Mouse (Mus musculus) bone marrow macrophage, adult 2 months (primary cell): Measurements from ENCODE around the gene Rbm48. TPM values are rescaled to one million over a fixed set of nuclear protein-coding genes. Genes with fewer than 3 reads are reported as not detected.
A peak's percentile ranks its signal among the peaks of the same experiment; 100 is the strongest.

ENCODE experiments used
- H3K27ac ChIP-seq: 2 replicates; pipeline ENCODE4 v1.5.1; 2012; ENCODE audit warnings: low read depth, low read length; ENCODE audit not compliant: insufficient read depth
- H3K4me1 ChIP-seq: 2 replicates; pipeline ENCODE4 v1.6.1; 2012; ENCODE audit warnings: low read length; ENCODE audit not compliant: control insufficient read depth, insufficient read depth
- H3K4me3 ChIP-seq: 2 replicates; pipeline ENCODE4 v1.5.1; 2012; ENCODE audit warnings: mild to moderate bottlenecking, low read length, moderate library complexity; ENCODE audit not compliant: insufficient read depth
- CTCF ChIP-seq: IDR thresholded peaks from 2 replicates; pipeline ENCODE4 v1.5.1; 2012; ENCODE audit warnings: low read depth, mild to moderate bottlenecking, low read length, moderate library complexity
- POLR2A ChIP-seq: IDR thresholded peaks from 2 replicates; pipeline ENCODE4 v1.6.1; 2012; ENCODE audit warnings: mild to moderate bottlenecking, low read depth, low read length, borderline replicate concordance
- polyA plus RNA-seq: library from polyadenylated mRNA; stranded (reverse); fragments of >200 nt; gene quantifications from 2 replicates; pipeline ENCODE4 v1.2.4, GENCODE M21; 2012; ENCODE audit not compliant: missing spikeins, insufficient read depth, insufficient read length

The Rbm48 gene
- polyA plus RNA-seq, 1 experiment = 8.8 TPM

- no peak overlapping the region for H3K4me3 ChIP-seq
- TF ChIP-seq POLR2A = no peak
- no peak for TF ChIP-seq CTCF
- H3K27ac ChIP-seq = no peak overlapping the region
- H3K4me1 ChIP-seq = no peaks in the 10 kb centered on the region
Observed at GRCm38 (mm10) chr5:3609241-3609640, 12.9 kb upstream of the Rbm48 start.

- no peak overlapping the region for H3K27ac ChIP-seq
- H3K4me3 ChIP-seq = no peak overlapping the region
- H3K4me1 ChIP-seq = no peaks in the 10 kb centered on the region
- TF ChIP-seq CTCF (no peak), POLR2A (no peak)
Observed at GRCm38 (mm10) chr5:3607114-3607513, 10.7 kb upstream of the Rbm48 start.

- Histone ChIP-seq H3K4me3 (no peak overlapping the region), H3K27ac (no peak overlapping the region)
Observed at GRCm38 (mm10) chr5:3600790-3601189, 4.4 kb upstream of the Rbm48 start.

GRCm38 (mm10) chr5:3600298-3600697 lies 3.9 kb upstream of the Rbm48 start:
- H3K4me3 ChIP-seq = no peak overlapping the region
- peaks cover 8% of the 10 kb centered on the region for H3K4me1 ChIP-seq
- no peak for TF ChIP-seq CTCF
- TF ChIP-seq POLR2A = no peak
- no peak overlapping the region for H3K27ac ChIP-seq

More at GRCm38 (mm10) chr5:3600790-3601189, 4.4 kb upstream of the Rbm48 start:
- no peak for TF ChIP-seq CTCF
- no peak for TF ChIP-seq POLR2A
- H3K4me1 ChIP-seq = peaks cover 8% of the 10 kb centered on the region

GRCm38 (mm10) chr5:3598766-3599165 lies 2.4 kb upstream of the Rbm48 start:
- no peak overlapping the region for H3K27ac ChIP-seq
- no peak overlapping the region for H3K4me3 ChIP-seq
- TF ChIP-seq POLR2A (no peak), CTCF (no peak)
- peaks cover 12% of the 10 kb centered on the region for H3K4me1 ChIP-seq

GRCm38 (mm10) chr5:3597171-3597570 lies 786 bp upstream of the Rbm48 start:
- Histone ChIP-seq H3K27ac (no peak overlapping the region), H3K4me1 (peaks cover 12% of the 10 kb centered on the region), H3K4me3 (peak overlapping the region; percentile 82)
- TF ChIP-seq POLR2A = no peak
- no peak for TF ChIP-seq CTCF

- Histone ChIP-seq H3K4me1 (peaks cover 7% of the 10 kb centered on the region), H3K27ac (peak within 1 kb of the TSS; percentile 5; the same call in 1 of the 2 replicates), H3K4me3 (peak within 1 kb of the TSS; percentile 82)
- TF ChIP-seq POLR2A = no peak
- no peak; the same call in 1 of the 2 replicates for TF ChIP-seq CTCF
Observed at GRCm38 (mm10) chr5:3595693-3596398, 539 bp downstream of the Rbm48 start, which contains the start of gene Pex1. Gene Pex1 (plus strand): TSS chr5:3596066.

- Histone ChIP-seq H3K27ac (no peak overlapping the region), H3K4me3 (no peak overlapping the region), H3K4me1 (peaks cover 3% of the 10 kb centered on the region)
- no peak for TF ChIP-seq CTCF
- no peak for TF ChIP-seq POLR2A
Observed at GRCm38 (mm10) chr5:3579066-3579465, 17.3 kb downstream of the Rbm48 start.

GRCm38 (mm10) chr5:3577939-3578338 lies 18.4 kb downstream of the Rbm48 start:
- H3K4me3 ChIP-seq = no peak overlapping the region
- TF ChIP-seq CTCF = no peak
- TF ChIP-seq POLR2A = no peak
- H3K4me1 ChIP-seq = no peaks in the 10 kb centered on the region
- H3K27ac ChIP-seq = no peak overlapping the region

- Histone ChIP-seq H3K4me3 (no peak overlapping the region), H3K27ac (no peak overlapping the region), H3K4me1 (no peaks in the 10 kb centered on the region)
- TF ChIP-seq CTCF = no peak
- no peak for TF ChIP-seq POLR2A
Observed at GRCm38 (mm10) chr5:3574825-3575224, 21.6 kb downstream of the Rbm48 start.

GRCm38 (mm10) chr5:3571266-3571665 lies 25.1 kb downstream of the Rbm48 start, which contains the start of gene 1700109H08Rik:
Gene 1700109H08Rik (plus strand): TSS chr5:3571566.
- Histone ChIP-seq H3K4me3 (no peak within 1 kb of the TSS), H3K4me1 (no peaks in the 10 kb centered on the region), H3K27ac (no peak within 1 kb of the TSS)
- TF ChIP-seq CTCF (no peak), POLR2A (no peak)
